Mouse (Mus musculus) heart, embryonic 11.5 days (tissue): ENCODE measurements around the gene Spats2. TPM values are rescaled to one million over a fixed set of nuclear protein-coding genes. Genes with fewer than 3 reads are reported as not detected.

Experiments used
- ATAC-seq: fragments of 200-750 bp; cut with Nextera tagmentation; replicated peaks from 2 replicates; pipeline ENCODE4 v1.8.0; 2017; ENCODE audit warnings: moderate library complexity; ENCODE audit not compliant: insufficient number of reproducible peaks, low FRiP score, low TSS enrichment
- H3K27ac ChIP-seq: fragments of 300-500 bp; sonication (generic); 2 replicates; pipeline ENCODE4 v1.5.1; 2014; ENCODE audit warnings: mild to moderate bottlenecking, low read depth, low read length
- H3K27me3 ChIP-seq: fragments of 300-500 bp; sonication (generic); 2 replicates; pipeline ENCODE4 v1.6.1; 2014; ENCODE audit warnings: mild to moderate bottlenecking, low read length, mixed read lengths; ENCODE audit not compliant: control insufficient read depth, insufficient read depth
- H3K36me3 ChIP-seq: fragments of 300-500 bp; sonication (generic); 2 replicates; pipeline ENCODE4 v1.6.1; 2014; ENCODE audit warnings: mild to moderate bottlenecking, low read length, moderate library complexity, mixed read lengths; ENCODE audit not compliant: control insufficient read depth, insufficient read depth
- H3K4me1 ChIP-seq: fragments of 300-500 bp; sonication (generic); 2 replicates; pipeline ENCODE4 v1.6.1; 2014; ENCODE audit warnings: low read length; ENCODE audit not compliant: control insufficient read depth, insufficient read depth
- H3K4me2 ChIP-seq: fragments of 300-500 bp; sonication (generic); 2 replicates; pipeline ENCODE4 v1.6.1; 2014; ENCODE audit warnings: mild to moderate bottlenecking, moderate library complexity
- H3K4me3 ChIP-seq: fragments of 300-500 bp; sonication (generic); 2 replicates; pipeline ENCODE4 v1.5.1; 2014; ENCODE audit warnings: low read depth, low read length
- H3K9ac ChIP-seq: fragments of 300-500 bp; sonication (generic); 2 replicates; pipeline ENCODE4 v1.6.1; 2014; ENCODE audit warnings: mild to moderate bottlenecking, low read depth, low read length, moderate library complexity
- H3K9me3 ChIP-seq: fragments of 300-500 bp; sonication (generic); replicated peaks from 2 replicates; pipeline ENCODE4 v1.6.1; 2016; ENCODE audit warnings: low read length; ENCODE audit not compliant: control insufficient read depth
- WGBS: fragments of 180-500 bp; shearing (Covaris S2); extraction: QIAGEN DNeasy Blood & Tissue Kit; methylation state at CpG from one replicate; pipeline ENCODE4 v1.1.7; 2014; ENCODE audit not compliant: insufficient replicate concordance; 5-methylcytosine and 5-hydroxymethylcytosine counted together
- polyA plus RNA-seq: library from polyadenylated mRNA; unstranded; fragments of >200 nt; fragmentation: Nextera tagmentation; extraction: Ambion mirVana; gene quantifications from 2 replicates; pipeline ENCODE4 v1.2.1, GENCODE M21; 2014

The Spats2 gene
- polyA plus RNA-seq, 1 experiment from 2014 or later = 45.2 TPM

- WGBS = 70% methylated on average over 3 of the region's 3 CpGs
- Histone ChIP-seq H3K27ac (no peak overlapping the region), H3K4me3 (no peak overlapping the region), H3K36me3 (no peaks in the 10 kb centered on the region), H3K9ac (no peak overlapping the region), H3K4me2 (no peak overlapping the region), H3K9me3 (no peaks in the 10 kb centered on the region), H3K4me1 (no peaks in the 10 kb centered on the region), H3K27me3 (no peaks in the 10 kb centered on the region)
- ATAC-seq = no peak
These were observed 17.9 kb upstream of the Spats2 start for GRCm38 (mm10) chr15:99107866-99108265.

GRCm38 (mm10) chr15:99111139-99111538 is 14.6 kb upstream of the Spats2 start:
- H3K9ac ChIP-seq = no peak overlapping the region
- H3K4me1 ChIP-seq = no peaks in the 10 kb centered on the region
- H3K9me3 ChIP-seq = no peaks in the 10 kb centered on the region
- no peak overlapping the region for H3K4me3 ChIP-seq
- ATAC-seq = no peak
- WGBS = 87% methylated on average over 3 of the region's 3 CpGs
- H3K27me3 ChIP-seq = no peaks in the 10 kb centered on the region
- H3K4me2 ChIP-seq = no peak overlapping the region
- H3K36me3 ChIP-seq = no peaks in the 10 kb centered on the region
- H3K27ac ChIP-seq = no peak overlapping the region

- H3K9ac ChIP-seq = no peak overlapping the region
- H3K27ac ChIP-seq = 0 out of 2 replicates have a peak overlapping the region, but pooled peaks have one; percentile 11
- no peak overlapping the region for H3K4me3 ChIP-seq
- H3K27me3 ChIP-seq = no peaks in the 10 kb centered on the region
- no peaks in the 10 kb centered on the region for H3K9me3 ChIP-seq
- no peaks in the 10 kb centered on the region for H3K36me3 ChIP-seq
- WGBS = 47% methylated on average over 4 of the region's 4 CpGs
- no peak overlapping the region for H3K4me2 ChIP-seq
- H3K4me1 ChIP-seq = no peaks in the 10 kb centered on the region
- no peak for ATAC-seq
These were observed 13.9 kb upstream of the Spats2 start for GRCm38 (mm10) chr15:99111809-99112208.

- no peaks in the 10 kb centered on the region for H3K36me3 ChIP-seq
- H3K27ac ChIP-seq = no peak overlapping the region
- no peak overlapping the region for H3K9ac ChIP-seq
- H3K27me3 ChIP-seq = no peaks in the 10 kb centered on the region
- WGBS = 66% methylated on average over 11 of the region's 11 CpGs
- no peaks in the 10 kb centered on the region for H3K4me1 ChIP-seq
- H3K4me2 ChIP-seq = peak overlapping the region; percentile 44; the same call in 1 of the 2 replicates
- no peak overlapping the region for H3K4me3 ChIP-seq
- no peaks in the 10 kb centered on the region for H3K9me3 ChIP-seq
- ATAC-seq = no peak
These were observed 12.8 kb upstream of the Spats2 start for GRCm38 (mm10) chr15:99112843-99113395.

- ATAC-seq = no peak
- WGBS = 11% methylated on average over 9 of the region's 9 CpGs
- Histone ChIP-seq H3K27ac (no peak overlapping the region), H3K4me3 (no peak overlapping the region), H3K27me3 (no peaks in the 10 kb centered on the region), H3K36me3 (no peaks in the 10 kb centered on the region), H3K9ac (no peak overlapping the region), H3K4me1 (no peaks in the 10 kb centered on the region), H3K9me3 (no peaks in the 10 kb centered on the region), H3K4me2 (peak overlapping the region; percentile 44; the same call in 1 of the 2 replicates)
These were observed 12.2 kb upstream of the Spats2 start for GRCm38 (mm10) chr15:99113396-99113975.

GRCm38 (mm10) chr15:99114312-99115064 is 11.2 kb upstream of the Spats2 start:
- no peaks in the 10 kb centered on the region for H3K27me3 ChIP-seq
- H3K9ac ChIP-seq = no peak overlapping the region
- no peak for ATAC-seq
- H3K4me2 ChIP-seq = no peak overlapping the region
- H3K9me3 ChIP-seq = no peaks in the 10 kb centered on the region
- 53% methylated on average over 14 of the region's 14 CpGs for WGBS
- no peak overlapping the region for H3K27ac ChIP-seq
- H3K4me3 ChIP-seq = no peak overlapping the region
- H3K36me3 ChIP-seq = no peaks in the 10 kb centered on the region
- H3K4me1 ChIP-seq = no peaks in the 10 kb centered on the region

GRCm38 (mm10) chr15:99115065-99115423 is 10.7 kb upstream of the Spats2 start:
- Histone ChIP-seq H3K27ac (no peak overlapping the region), H3K4me1 (no peaks in the 10 kb centered on the region), H3K36me3 (no peaks in the 10 kb centered on the region), H3K27me3 (no peaks in the 10 kb centered on the region), H3K9ac (no peak overlapping the region), H3K4me2 (no peak overlapping the region), H3K9me3 (no peaks in the 10 kb centered on the region), H3K4me3 (no peak overlapping the region)
- 80% methylated on average over 7 of the region's 7 CpGs for WGBS
- ATAC-seq = no peak

- peak; percentile 66 for ATAC-seq
- Histone ChIP-seq H3K9me3 (no peaks in the 10 kb centered on the region), H3K4me1 (peaks cover 3% of the 10 kb centered on the region), H3K27ac (peak overlapping the region; percentile 59), H3K27me3 (no peaks in the 10 kb centered on the region), H3K36me3 (no peaks in the 10 kb centered on the region), H3K4me3 (no peak overlapping the region), H3K4me2 (no peak overlapping the region), H3K9ac (no peak overlapping the region)
- WGBS = 29% methylated on average over 11 of the region's 11 CpGs
These were observed 9.2 kb upstream of the Spats2 start for GRCm38 (mm10) chr15:99116539-99116938.
